Mouse (Mus musculus) liver, embryonic 14.5 days (tissue): ENCODE data around the gene Lzts3. TPM values are rescaled to one million over a fixed set of nuclear protein-coding genes. Genes with fewer than 3 reads are reported as not detected.

Source experiments
- ATAC-seq: fragments of 200-750 bp; cut with Nextera tagmentation; 2 replicates; pipeline ENCODE4 v1.8.0; 2017; ENCODE audit warnings: moderate number of reproducible peaks, mild to moderate bottlenecking, moderate library complexity; ENCODE audit not compliant: insufficient read depth
- DNase-seq, 3 experiments: peaks; one replicate each; pipeline ENCODE4 v3.0.0-alpha.2; 2012 to 2013; ENCODE audit warnings: low read depth in 3 of 3, low spot score in 3 of 3
- H3K27ac ChIP-seq: fragments of 300-500 bp; sonication (generic); 2 replicates; pipeline ENCODE4 v1.5.1; 2014; ENCODE audit warnings: moderate library complexity, mild to moderate bottlenecking, control low read depth, inconsistent platforms
- H3K27me3 ChIP-seq: fragments of 300-500 bp; sonication (generic); 2 replicates; pipeline ENCODE4 v1.6.1; 2014; ENCODE audit warnings: mild to moderate bottlenecking, low read length, moderate library complexity; ENCODE audit not compliant: control insufficient read depth, insufficient read depth
- H3K36me3 ChIP-seq: fragments of 300-500 bp; sonication (generic); replicated peaks from 2 replicates; pipeline ENCODE4 v1.6.1; 2014; ENCODE audit warnings: low read depth; ENCODE audit not compliant: control insufficient read depth, insufficient read depth
- H3K4me1 ChIP-seq, 2 experiments: fragments of 200-500 bp in 1 of 2; fragments of 300-500 bp in 1 of 2; sonication (generic) in 1 of 2; replicated peaks; 2 replicates each; pipeline ENCODE4 v1.6.1; 2012 to 2014; ENCODE audit warnings: antibody characterized with exemption in 1 of 2, inconsistent platforms in 1 of 2, low read length in 1 of 2; ENCODE audit not compliant: control insufficient read depth in 2 of 2, insufficient read depth in 2 of 2
- H3K4me2 ChIP-seq: fragments of 300-500 bp; sonication (generic); 2 replicates; pipeline ENCODE4 v1.6.1; 2014; ENCODE audit warnings: low read depth, mild to moderate bottlenecking, control low read depth, moderate library complexity
- H3K4me3 ChIP-seq, 2 experiments: fragments of 200-500 bp in 1 of 2; fragments of 300-500 bp in 1 of 2; sonication (generic) in 1 of 2; 2 replicates each; pipeline ENCODE4 v1.5.1; 2012 to 2014; ENCODE audit warnings: low read depth in 2 of 2, low read length in 2 of 2, mild to moderate bottlenecking in 2 of 2, control low read depth in 1 of 2, inconsistent platforms in 1 of 2, moderate library complexity in 1 of 2; ENCODE audit not compliant: insufficient read depth in 1 of 2
- H3K9ac ChIP-seq: fragments of 300-500 bp; sonication (generic); replicated peaks from 2 replicates; pipeline ENCODE4 v1.6.1; 2014; ENCODE audit warnings: mild to moderate bottlenecking, control low read depth, moderate library complexity
- H3K9me3 ChIP-seq: fragments of 300-500 bp; sonication (generic); 2 replicates; pipeline ENCODE4 v1.6.1; 2016; ENCODE audit warnings: low read length, mixed read lengths; ENCODE audit not compliant: control insufficient read depth
- CTCF ChIP-seq: IDR thresholded peaks from 2 replicates; pipeline ENCODE4 v1.5.1; 2016; ENCODE audit warnings: antibody characterized with exemption, low read depth, control low read depth
- EP300 ChIP-seq: IDR thresholded peaks from 2 replicates; pipeline ENCODE4 v1.6.1; 2016; ENCODE audit warnings: antibody characterized with exemption, low read depth
- WGBS: fragments of 180-500 bp; shearing (Covaris S2); extraction: QIAGEN DNeasy Blood & Tissue Kit; methylation state at CpG from one replicate; pipeline ENCODE4 v1.1.7; 2014; ENCODE audit not compliant: insufficient replicate concordance; 5-methylcytosine and 5-hydroxymethylcytosine counted together
- polyA plus RNA-seq, 2 experiments: library from polyadenylated mRNA; depleted of rRNA in 1 of 2; stranded (reverse) in 1 of 2; unstranded in 1 of 2; fragments of >200 nt; fragmentation: Nextera tagmentation in 1 of 2; extraction: Ambion mirVana in 1 of 2; gene quantifications; 2 replicates each; pipeline versions ENCODE4 v1.2.1 to v1.2.3; 2012 to 2014

Lzts3 gene
- polyA plus RNA-seq, 2 experiments, result 0.42 to 2.1 TPM

DNA sequence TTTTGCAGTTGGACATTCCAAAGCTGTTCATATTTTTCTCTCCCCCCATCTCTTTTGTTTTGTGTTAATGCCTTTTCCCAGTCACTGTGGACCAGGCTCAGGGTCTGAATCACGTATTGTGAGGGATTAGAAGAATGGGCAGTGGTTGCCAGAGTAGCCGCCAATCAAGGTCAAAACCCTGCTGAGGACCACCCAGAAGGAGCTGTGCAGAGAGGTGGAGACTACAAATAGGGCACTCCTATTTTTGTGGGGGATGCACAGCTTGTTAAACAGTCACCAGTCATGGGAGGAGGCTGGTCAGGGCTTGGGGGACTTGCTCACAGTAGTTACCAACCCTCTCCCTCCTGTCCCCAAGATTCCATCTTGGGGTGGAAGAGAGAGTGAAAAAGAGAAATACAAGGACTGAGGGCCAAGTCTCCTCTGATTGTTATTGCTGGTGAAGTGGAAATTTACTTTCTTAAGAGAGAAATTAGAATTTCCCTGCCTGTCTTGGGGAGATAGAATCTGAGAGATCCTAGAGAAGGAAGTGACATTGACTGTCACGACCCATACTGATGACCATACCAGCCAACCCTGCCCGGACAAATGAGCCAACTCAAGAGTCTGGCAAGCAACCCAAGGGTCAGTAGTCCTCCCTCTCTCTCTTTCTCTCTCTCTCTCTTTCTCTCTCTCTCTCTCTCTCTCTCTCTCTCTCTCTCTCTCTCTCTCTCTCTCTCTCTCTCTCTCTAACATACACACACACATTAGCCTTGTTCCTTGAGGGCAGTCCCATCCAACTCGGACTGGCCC is 9.5 kb downstream of the Lzts3 start:
- H3K4me2 ChIP-seq, result no peak overlapping the region
- no peak overlapping the region for H3K4me3 ChIP-seq
- H3K4me1 ChIP-seq, result peaks cover 5 to 8% of the 10 kb centered on the region in 2 experiments
- H3K36me3 ChIP-seq, result no peaks in the 10 kb centered on the region
- no peaks in the 10 kb centered on the region for H3K9me3 ChIP-seq
- peaks cover 54% of the 10 kb centered on the region for H3K27me3 ChIP-seq
- 46% methylated on average over 5 of the region's 5 CpGs for WGBS
- DNase-seq, result no peak
- no peak for ATAC-seq
- no peak overlapping the region for H3K9ac ChIP-seq
- H3K27ac ChIP-seq, result no peak overlapping the region
- TF ChIP-seq CTCF (no peak), EP300 (no peak)

DNA sequence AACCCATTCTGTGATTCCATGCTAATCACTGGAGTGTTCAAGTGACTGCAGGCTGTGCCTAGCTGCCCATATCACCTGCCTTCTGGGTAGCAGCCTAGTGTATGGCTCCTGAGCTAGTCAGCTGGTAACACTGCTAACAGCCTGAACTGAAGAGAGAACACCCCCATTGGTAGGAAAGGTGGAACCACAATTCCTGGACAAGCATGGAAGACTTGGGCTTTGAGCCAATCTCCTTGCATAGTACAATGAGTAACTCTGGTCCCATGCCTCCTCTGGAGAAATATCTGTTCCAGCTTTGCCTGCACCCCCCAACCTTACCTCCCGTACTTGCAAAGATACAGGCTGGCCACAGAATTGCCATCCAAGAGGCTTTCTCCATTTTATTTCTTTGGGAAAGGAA is 10.2 kb downstream of the Lzts3 start:
- ATAC-seq (no peak), DNase-seq (no peak)
- H3K4me1 ChIP-seq, result peaks cover 5 to 8% of the 10 kb centered on the region in 2 experiments
- no peaks in the 10 kb centered on the region for H3K9me3 ChIP-seq
- H3K9ac ChIP-seq, result no peak overlapping the region
- H3K4me2 ChIP-seq, result no peak overlapping the region
- H3K36me3 ChIP-seq, result no peaks in the 10 kb centered on the region
- H3K27ac ChIP-seq, result no peak overlapping the region
- no peak for TF ChIP-seq EP300
- no peak for TF ChIP-seq CTCF
- H3K4me3 ChIP-seq, result no peak overlapping the region
- WGBS, result 59% methylated on average over 1 of the region's 1 CpGs
- H3K27me3 ChIP-seq, result peaks cover 47% of the 10 kb centered on the region

GRCm38 (mm10) chr2:130629839-130630203 is 12.8 kb downstream of the Lzts3 start, which contains the start of the genes Fastkd5 and Ubox5:
Fastkd5 (minus strand) TSS chr2:130630027.
Ubox5 (minus strand) TSS chr2:130630038.
- Histone ChIP-seq H3K9ac (peak within 1 kb of the TSS; percentile 80), H3K4me2 (peak within 1 kb of the TSS; percentile 89), H3K36me3 (peaks cover 6% of the 10 kb centered on the region), H3K9me3 (no peaks in the 10 kb centered on the region), H3K27ac (peak within 1 kb of the TSS; percentile 11), H3K4me1 (peaks cover 5 to 8% of the 10 kb centered on the region in 2 experiments; a peak in 3 of 4 replicates), H3K4me3 (peak within 1 kb of the TSS; percentile 69 to 76), H3K27me3 (peaks cover 21% of the 10 kb centered on the region)
- DNase-seq (peak; percentile 77 to 80 (median 79)), ATAC-seq (peak; percentile 86)
- WGBS, result under 1% methylated on average over 19 of the region's 25 CpGs
- peak; percentile 51 for TF ChIP-seq EP300
- TF ChIP-seq CTCF, result no peak

DNA sequence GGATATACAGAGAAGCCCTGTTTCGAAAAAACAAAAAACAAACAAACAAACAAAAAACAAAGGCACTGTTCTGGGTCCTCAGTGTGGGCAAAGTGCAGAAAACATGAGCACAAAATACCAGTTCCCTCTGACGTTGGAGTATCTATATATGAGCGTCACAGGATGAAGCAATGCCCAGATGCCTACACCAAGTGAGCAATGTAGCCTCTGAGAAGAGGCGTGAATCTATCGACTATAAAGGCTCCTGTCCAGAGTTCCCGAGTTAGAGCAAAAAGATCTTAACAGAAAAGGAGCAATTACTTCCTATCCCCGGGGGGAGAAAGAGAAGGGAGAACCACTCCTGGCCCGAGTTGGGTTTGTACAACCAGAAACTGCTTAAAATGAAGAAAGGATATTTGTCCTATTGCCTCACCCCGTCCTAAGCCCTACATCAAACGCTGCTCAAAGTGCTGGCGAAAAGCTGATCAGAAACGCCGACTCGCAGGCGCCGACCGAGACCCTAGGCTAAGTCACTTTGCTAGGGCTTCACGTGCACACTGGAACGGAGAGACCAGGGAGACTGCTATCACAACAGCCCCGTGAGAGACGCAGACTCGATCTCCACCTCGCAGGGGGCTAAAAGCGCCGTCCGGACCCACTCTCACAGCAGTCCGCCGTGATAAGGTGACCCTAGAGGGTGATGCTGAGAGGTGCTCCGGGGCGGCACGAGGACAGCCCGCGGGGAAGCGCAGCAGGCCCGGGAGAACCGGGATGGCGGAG is 13.3 kb downstream of the Lzts3 start:
- WGBS, result 2% methylated on average over 35 of the region's 37 CpGs
- Histone ChIP-seq H3K27ac (peak overlapping the region; percentile 11), H3K4me2 (peak overlapping the region; percentile 89), H3K36me3 (peaks cover 6% of the 10 kb centered on the region), H3K4me1 (peaks cover 5 to 8% of the 10 kb centered on the region in 2 experiments; a peak in 3 of 4 replicates), H3K9ac (peak overlapping the region; percentile 80), H3K4me3 (peak overlapping the region; percentile 69 to 76), H3K9me3 (no peaks in the 10 kb centered on the region), H3K27me3 (peaks cover 16% of the 10 kb centered on the region)
- DNase-seq (no peak), ATAC-seq (peak; percentile 72)
- TF ChIP-seq EP300, result no peak
- peak; percentile 2; the same call in 1 of the 2 replicates for TF ChIP-seq CTCF

DNA sequence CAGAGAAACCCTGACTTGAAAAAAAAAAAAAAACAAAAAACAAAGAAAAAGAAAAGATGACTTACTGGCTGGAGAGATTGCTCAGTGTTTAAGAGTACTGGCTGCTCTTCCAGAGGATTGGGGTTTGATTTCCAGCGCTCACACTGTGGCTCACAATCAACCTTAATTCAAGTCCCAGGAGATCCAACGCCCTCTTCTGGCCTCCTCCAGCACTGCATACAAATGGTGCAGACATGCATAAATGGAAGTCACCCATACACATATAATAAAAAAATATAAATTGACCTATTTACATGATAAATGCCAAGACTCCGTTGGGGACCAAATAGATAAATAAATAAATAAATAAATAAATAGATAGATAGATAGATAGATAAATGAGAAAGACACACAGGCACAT is 14.2 kb downstream of the Lzts3 start:
- DNase-seq (no peak), ATAC-seq (no peak)
- WGBS, result 47% methylated on average over 3 of the region's 3 CpGs
- Histone ChIP-seq H3K27ac (no peak overlapping the region), H3K4me1 (peaks cover 5 to 8% of the 10 kb centered on the region in 2 experiments; a peak in 3 of 4 replicates), H3K27me3 (peaks cover 8% of the 10 kb centered on the region), H3K9ac (peak overlapping the region; percentile 80), H3K9me3 (no peaks in the 10 kb centered on the region), H3K4me3 (peak overlapping the region; percentile 69 to 76; a peak in 3 of 4 replicates), H3K4me2 (peak overlapping the region; percentile 89), H3K36me3 (peaks cover 6% of the 10 kb centered on the region)
- TF ChIP-seq EP300 (no peak), CTCF (peak; percentile 54)
